Mouse (Mus musculus) common myeloid progenitor, adult 5-6 weeks (primary cell): ENCODE measurements around the gene Cd300ld2. TPM values are rescaled to one million over a fixed set of nuclear protein-coding genes. Genes with fewer than 3 reads are reported as not detected.

Experiments
- total RNA-seq: library from RNA; stranded (forward); fragments of 200-1000, 187-1606 nt; gene quantifications from 2 replicates; pipeline ENCODE4 v1.2.3, GENCODE M21; 2017

Gene Cd300ld2
- total RNA-seq, 1 experiment from 2014 or later = not detected

Other genes with a start within 250 kb of the Cd300ld2 start
- gene Btbd17, start 220.2 kb downstream of the Cd300ld2 start, total RNA-seq = not detected in 2 replicates
- gene Gpr142, start 217.3 kb downstream of the Cd300ld2 start, total RNA-seq = not detected in 2 replicates
- not detected in 2 replicates for gene Gprc5c, start 165.0 kb downstream of the Cd300ld2 start, total RNA-seq
- 11.4 and 24.8 TPM in 2 replicates for gene Cd300a, start 126.2 kb downstream of the Cd300ld2 start, total RNA-seq
- 8.5 and 9.5 TPM in 2 replicates for gene Cd300lb, start 81.8 kb downstream of the Cd300ld2 start, total RNA-seq
- 2.7 TPM in 1 of 2 replicates, not detected in the other for gene Cd300c, start 47.0 kb downstream of the Cd300ld2 start, total RNA-seq
- gene Cd300ld, start 26.3 kb downstream of the Cd300ld2 start, total RNA-seq = 0.55 TPM in 1 of 2 replicates, not detected in the other
- gene Cd300c2, start 14.3 kb downstream of the Cd300ld2 start, total RNA-seq = 1.8 TPM in 1 of 2 replicates, not detected in the other
- not detected in 2 replicates for gene Cd300ld4, start 10.8 kb upstream of the Cd300ld2 start, total RNA-seq
- not detected in 2 replicates for gene Cd300ld5, start 21.6 kb upstream of the Cd300ld2 start, total RNA-seq
- gene Cd300ld3, start 32.2 kb upstream of the Cd300ld2 start, total RNA-seq = not detected in 2 replicates
- gene Cd300e, start 46.0 kb upstream of the Cd300ld2 start, total RNA-seq = not detected in 2 replicates
- gene Rab37, start 75.2 kb upstream of the Cd300ld2 start, total RNA-seq = 50.6 and 61.5 TPM in 2 replicates
- gene Cd300lf, start 117.8 kb upstream of the Cd300ld2 start, total RNA-seq = not detected in 2 replicates
- 45.5 and 53.4 TPM in 2 replicates for gene Slc9a3r1, start 147.1 kb upstream of the Cd300ld2 start, total RNA-seq
- gene Tmem104, start 171.3 kb upstream of the Cd300ld2 start, total RNA-seq = 2.2 and 3.7 TPM in 2 replicates
- 17.2 and 19.7 TPM in 2 replicates for gene Nat9, start 171.7 kb upstream of the Cd300ld2 start, total RNA-seq